Mouse (Mus musculus): ENCODE data around the gene BC052040.

GRCm38 (mm10) chr2:115725926-115726325 is 144.4 kb downstream of the BC052040 start:
- TF ChIP-seq POLR2A (IDR thresholded peaks at IDR 0.05; ENCODE audit: low read depth, low read length) (no peak), CTCF (IDR thresholded peaks at IDR 0.05; ENCODE audit: borderline replicate concordance, insufficient read depth, low read length) (no peak)

Measured in embryonic fibroblast, embryonic 13.5 days (primary cell).